Mouse (Mus musculus) heart, adult 10 weeks (tissue): ENCODE data around the gene Dcaf7. TPM values are rescaled to one million over a fixed set of nuclear protein-coding genes. Genes with fewer than 3 reads are reported as not detected.

Experiments used
- polyA plus RNA-seq: library from polyadenylated mRNA; stranded (reverse); fragments of 350-450 nt; fragmentation: Illumina TruSeq; extraction: RNeasy Lipid Tissue Mini Kit (QIAGEN cat#74804); gene quantifications from one replicate; pipeline ENCODE4 v1.2.3, GENCODE M21; 2014; ENCODE audit warnings: low read depth, low replicate concordance

The Dcaf7 gene
- 32.6 TPM for polyA plus RNA-seq

GRCm38 (mm10) chr11:106036548-106037417 is at the start of gene Dcaf7:
Gene Dcaf7, plus strand, starts transcription at chr11:106036872.

GRCm38 (mm10) chr11:105994375-105994774 is 42.3 kb upstream of the Dcaf7 start, which contains the start of gene Ace3:
Gene Ace3, plus strand, starts transcription at chr11:105994675.

GRCm38 (mm10) chr11:106007821-106008220 is 28.9 kb upstream of the Dcaf7 start, which contains the start of gene Kcnh6:
Gene Kcnh6, plus strand, starts transcription at chr11:106008124.

GRCm38 (mm10) chr11:106065923-106066571 is 29.4 kb downstream of the Dcaf7 start, which contains the start of gene Taco1:
Gene Taco1, plus strand, starts transcription at chr11:106066061.

GRCm38 (mm10) chr11:106083708-106084701 is 47.3 kb downstream of the Dcaf7 start, which contains the start of gene Map3k3:
Gene Map3k3, plus strand, starts transcription at chr11:106084613.

Other genes starting within 250 kb of the Dcaf7 start
- gene Cyb561, start 83.5 kb upstream of the Dcaf7 start, polyA plus RNA-seq = 9.6 TPM
- 24.2 TPM for gene Ace, start 68.9 kb upstream of the Dcaf7 start, polyA plus RNA-seq
- gene Ace3, start 42.2 kb upstream of the Dcaf7 start, polyA plus RNA-seq = not detected
- gene Kcnh6, start 28.7 kb upstream of the Dcaf7 start, polyA plus RNA-seq = not detected
- gene Taco1, start 29.2 kb downstream of the Dcaf7 start, polyA plus RNA-seq = 61.1 TPM
- 33.8 TPM for gene Map3k3, start 47.7 kb downstream of the Dcaf7 start, polyA plus RNA-seq
- gene Gm10840, start 124.0 kb downstream of the Dcaf7 start, polyA plus RNA-seq = not detected
- 4.6 TPM for gene Limd2, start 124.0 kb downstream of the Dcaf7 start, polyA plus RNA-seq
- gene Strada, start 165.3 kb downstream of the Dcaf7 start, polyA plus RNA-seq = 10.7 TPM
- gene Ccdc47, start 179.5 kb downstream of the Dcaf7 start, polyA plus RNA-seq = 116 TPM
- gene Ddx42, start 180.1 kb downstream of the Dcaf7 start, polyA plus RNA-seq = 28.4 TPM
- 29.6 TPM for gene Ftsj3, start 219.2 kb downstream of the Dcaf7 start, polyA plus RNA-seq
- gene Psmc5, start 219.3 kb downstream of the Dcaf7 start, polyA plus RNA-seq = 140 TPM
- gene Smarcd2, start 236.1 kb downstream of the Dcaf7 start, polyA plus RNA-seq = 18.9 TPM
- gene Tcam1, start 239.8 kb downstream of the Dcaf7 start, polyA plus RNA-seq = not detected